Mouse (Mus musculus): ENCODE measurements around the gene Socs7. TPM values are rescaled to one million over a fixed set of nuclear protein-coding genes. Genes with fewer than 3 reads are reported as not detected.

Socs7 gene
- total RNA-seq, 2 experiments from 2014 or later, result 87.3 to 94.1 TPM

DNA sequence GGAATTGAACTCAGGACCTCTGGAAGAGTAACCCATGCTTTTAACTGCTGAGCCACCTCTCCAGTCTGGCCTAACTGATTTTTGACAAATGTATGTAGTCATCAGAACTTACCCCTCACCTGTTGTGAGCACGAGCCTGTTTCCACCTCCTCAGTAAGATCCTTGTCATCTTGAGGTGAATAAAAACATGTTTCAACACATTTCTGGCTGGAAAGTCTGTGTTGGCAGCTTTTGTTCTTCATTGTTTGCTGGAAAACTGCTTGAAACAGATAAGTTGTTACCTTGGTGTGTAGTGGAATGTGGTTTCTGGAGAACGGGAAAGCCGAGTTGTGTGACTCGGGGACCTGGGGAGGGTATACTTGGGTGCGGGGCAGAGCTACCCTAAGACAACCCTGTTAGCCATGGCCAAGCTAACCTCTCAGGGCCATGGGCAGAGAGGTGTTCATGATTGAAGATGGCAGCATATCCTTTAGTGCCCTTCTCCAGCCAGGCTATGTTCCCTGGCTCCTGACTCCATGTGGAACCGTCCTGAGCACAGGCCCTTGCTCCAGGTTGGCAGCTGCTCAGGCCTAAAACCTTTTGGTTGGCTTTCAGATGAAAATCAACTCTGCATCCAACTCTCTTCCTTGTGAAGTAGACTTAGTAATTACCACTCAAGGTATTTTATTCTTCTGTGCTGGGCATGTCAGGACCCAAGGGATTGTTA is 10.0 kb downstream of the Socs7 start:
- intact Hi-C loops (cut with DNase I), result no loop called here
- DNase-seq (ENCODE audit: low spot score in 2 of 2), result no peak

DNA sequence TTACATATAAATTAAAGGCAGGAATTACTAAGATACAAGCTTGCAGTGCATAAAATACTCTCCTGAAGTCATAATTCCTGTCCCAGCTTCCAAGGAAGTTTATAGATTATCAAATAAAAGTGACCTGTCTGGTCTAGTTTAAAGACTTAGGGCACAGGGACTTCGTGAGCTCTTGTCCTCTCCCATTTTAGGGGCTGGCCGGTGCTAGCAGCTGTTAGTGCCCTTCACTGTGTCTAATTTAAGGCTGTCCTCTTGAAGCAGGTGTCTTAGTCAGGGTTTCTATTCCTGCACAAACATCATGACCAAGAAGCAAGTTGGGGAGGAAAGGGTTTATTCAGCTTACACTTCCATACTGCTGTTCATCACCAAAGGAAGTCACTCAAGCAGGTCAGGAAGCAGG is 11.1 kb downstream of the Socs7 start:
- intact Hi-C loops (cut with DNase I), result no loop called here
- no peak for DNase-seq (ENCODE audit: low spot score in 2 of 2)

DNA sequence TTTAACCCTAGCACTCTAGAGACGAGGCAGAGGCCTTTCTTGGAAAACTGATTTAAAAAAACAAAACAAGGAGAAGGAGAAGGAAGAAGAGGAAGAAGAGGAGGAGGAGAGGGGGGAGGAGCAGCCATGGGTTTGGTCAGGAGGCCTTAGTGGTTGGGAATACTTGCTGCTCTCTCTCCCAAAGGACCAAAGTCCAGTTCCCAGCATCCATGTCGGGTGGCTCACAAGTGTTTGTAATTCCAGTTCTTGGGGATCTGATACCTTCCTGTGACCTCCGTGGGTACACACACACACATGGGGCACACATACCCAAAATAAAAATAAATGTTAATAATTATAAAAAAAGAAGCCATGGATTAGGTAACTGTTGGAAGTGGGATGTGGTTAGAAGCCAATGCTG is 17.7 kb downstream of the Socs7 start:
- no peak for DNase-seq (ENCODE audit: low spot score in 2 of 2)
- intact Hi-C loops (cut with DNase I), result no loop called here

DNA sequence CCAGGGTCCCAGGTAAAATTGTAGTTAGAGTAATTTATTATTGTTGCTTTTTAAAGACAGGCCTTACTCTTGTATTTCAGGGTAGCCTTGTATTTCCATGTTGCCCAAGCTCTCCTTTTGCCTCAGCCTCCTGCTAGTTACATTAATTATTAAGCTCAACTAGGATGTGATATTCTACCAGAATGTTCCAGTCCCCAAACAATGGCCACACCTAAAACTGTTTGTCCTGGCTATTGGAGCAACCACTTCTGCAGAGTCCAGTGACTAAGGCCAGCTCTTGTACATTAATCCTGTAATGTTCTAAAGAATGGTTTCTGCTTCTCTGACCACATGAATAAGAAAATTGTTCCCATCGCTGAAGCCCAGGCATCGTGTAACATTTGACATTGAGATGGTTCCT is 20.7 kb downstream of the Socs7 start:
- intact Hi-C loops (cut with DNase I), result no loop called here
- no peak for DNase-seq (ENCODE audit: low spot score in 2 of 2)

DNA sequence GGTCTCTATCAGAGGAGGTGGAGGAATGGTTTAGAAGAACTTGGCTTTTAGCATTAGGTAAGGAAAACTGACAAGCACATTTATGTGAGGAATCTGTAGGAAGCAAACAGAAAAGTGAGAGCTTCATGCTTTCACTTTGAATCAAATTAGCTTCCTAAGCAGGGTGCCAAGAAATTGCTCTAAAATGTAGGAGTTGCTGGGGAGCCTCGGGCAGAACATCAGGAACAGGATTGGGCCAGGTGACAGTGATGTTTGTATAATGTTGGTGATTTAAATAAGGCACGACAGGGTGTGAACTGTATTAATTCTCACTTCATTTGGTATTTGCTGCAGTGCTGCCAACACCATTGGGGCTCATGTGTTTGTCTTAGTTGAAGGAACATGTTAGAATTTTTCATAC is 21.4 kb downstream of the Socs7 start:
- intact Hi-C loops (cut with DNase I), result no loop called here
- DNase-seq (ENCODE audit: low spot score in 2 of 2), result peak in 1 of 2 experiments; percentile 77

DNA sequence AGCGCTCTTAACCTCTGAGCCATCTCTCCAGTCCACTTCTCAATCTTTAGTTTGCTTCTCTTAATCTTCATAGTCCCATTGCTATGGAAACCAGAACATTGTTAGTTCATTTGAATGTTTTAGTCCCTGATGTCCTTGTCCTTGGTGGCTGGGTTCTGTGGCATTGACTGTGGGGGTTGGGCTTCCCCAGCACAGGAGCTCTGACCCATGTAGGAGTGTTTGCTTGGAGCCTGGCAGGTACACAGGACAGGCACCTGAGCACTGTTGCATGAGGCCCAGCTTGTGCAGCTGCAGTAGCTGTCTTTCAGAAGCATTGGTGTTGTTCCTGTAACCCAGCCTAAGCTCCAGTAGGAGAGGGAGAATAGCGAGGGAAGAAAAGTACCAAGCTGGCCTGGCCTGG is 25.5 kb downstream of the Socs7 start:
- no peak for DNase-seq (ENCODE audit: low spot score in 2 of 2)

DNA sequence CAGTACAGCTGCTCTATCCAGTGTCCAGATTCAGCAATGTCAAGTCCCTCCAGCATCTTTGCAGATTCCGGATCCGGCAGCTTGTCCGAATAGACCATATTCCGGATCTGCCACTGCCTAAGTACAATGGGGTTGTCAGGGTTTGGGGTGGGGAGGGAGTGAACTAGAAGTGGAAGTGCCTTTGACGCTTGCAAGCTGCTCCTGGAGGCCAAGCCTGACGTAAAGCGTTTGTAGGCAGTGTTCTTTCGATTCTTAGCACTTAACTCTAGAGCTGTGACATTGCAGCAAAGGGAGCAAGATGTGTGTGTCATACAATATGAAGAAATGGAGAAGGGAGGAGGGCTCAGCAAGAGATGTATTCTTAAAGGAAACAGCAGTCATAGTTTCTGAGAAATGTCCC is 26.8 kb downstream of the Socs7 start:
- intact Hi-C loops (cut with DNase I), result no loop called here
- peak in 1 of 2 experiments; percentile 44 for DNase-seq (ENCODE audit: low spot score in 2 of 2)

More for the DNA sequence above, 25.5 kb downstream of the Socs7 start:
- intact Hi-C loops (cut with DNase I), result no loop called here

DNA sequence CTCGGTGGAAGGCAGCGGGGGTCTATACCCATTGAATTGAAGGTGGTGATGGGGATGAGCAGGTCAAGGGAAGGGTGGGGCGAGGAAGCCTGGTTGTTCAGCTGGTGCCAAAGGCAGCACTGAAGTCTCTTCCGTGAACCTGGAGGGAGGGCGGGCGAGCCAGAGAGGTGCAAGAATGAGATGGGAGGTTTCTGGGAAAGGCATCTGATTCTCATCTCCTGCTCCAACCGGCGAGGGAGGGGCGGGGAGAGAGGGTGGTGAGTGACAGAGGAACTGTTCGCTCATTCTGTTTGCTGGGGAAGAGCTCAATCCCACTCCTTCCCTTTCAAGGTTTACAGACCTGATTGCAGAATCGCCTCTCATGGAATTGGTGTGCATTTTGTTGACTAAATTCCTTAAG is 31.3 kb downstream of the Socs7 start:
- DNase-seq (ENCODE audit: low spot score in 2 of 2), result peak in 1 of 2 experiments; percentile 72
- intact Hi-C loops (cut with DNase I), result no loop called here

DNA sequence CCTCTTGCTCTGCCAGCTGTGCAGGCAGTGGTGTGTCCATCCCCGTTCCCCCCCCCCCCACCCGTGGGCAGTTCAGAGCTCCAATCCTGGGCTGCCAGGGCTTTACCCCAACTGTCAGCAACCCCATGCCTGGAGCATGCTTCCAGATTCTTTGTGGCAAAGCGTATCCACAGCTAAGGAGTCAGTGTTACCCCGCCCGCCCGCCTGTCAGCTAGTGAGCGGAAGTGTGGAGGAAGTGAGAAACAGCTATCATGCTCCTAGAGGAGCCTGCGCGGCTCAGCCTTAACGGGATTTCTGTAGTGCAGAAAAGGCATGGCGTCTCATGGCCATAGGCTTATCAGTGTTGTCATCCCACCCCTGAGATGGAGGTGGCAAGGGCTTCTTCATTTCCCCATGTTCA is 31.8 kb downstream of the Socs7 start:
- intact Hi-C loops (cut with DNase I), result no loop called here
- DNase-seq (ENCODE audit: low spot score in 2 of 2), result peak; percentile 71 to 92

DNA sequence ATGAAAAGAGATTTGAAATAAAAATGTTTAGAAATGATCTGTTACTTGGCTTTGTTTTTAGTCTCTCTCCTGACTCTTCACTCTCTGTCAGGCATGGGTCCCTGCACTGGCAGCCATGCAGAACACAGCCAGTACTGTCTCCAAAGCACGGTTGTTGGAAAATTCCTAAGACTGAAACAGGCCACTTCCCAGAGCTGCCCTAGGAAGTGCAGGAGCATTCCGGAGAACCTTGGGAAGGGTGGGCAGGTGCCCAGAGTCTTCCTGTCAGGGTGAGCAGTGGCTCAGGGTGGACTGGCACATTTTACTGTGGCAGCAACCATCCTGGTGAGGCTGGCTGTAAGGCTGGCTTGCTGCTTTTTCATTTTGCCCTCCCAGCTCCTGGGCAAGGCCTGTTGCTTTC is 36.2 kb downstream of the Socs7 start:
- intact Hi-C loops (cut with DNase I), result no loop called here
- DNase-seq (ENCODE audit: low spot score in 2 of 2), result no peak

DNA sequence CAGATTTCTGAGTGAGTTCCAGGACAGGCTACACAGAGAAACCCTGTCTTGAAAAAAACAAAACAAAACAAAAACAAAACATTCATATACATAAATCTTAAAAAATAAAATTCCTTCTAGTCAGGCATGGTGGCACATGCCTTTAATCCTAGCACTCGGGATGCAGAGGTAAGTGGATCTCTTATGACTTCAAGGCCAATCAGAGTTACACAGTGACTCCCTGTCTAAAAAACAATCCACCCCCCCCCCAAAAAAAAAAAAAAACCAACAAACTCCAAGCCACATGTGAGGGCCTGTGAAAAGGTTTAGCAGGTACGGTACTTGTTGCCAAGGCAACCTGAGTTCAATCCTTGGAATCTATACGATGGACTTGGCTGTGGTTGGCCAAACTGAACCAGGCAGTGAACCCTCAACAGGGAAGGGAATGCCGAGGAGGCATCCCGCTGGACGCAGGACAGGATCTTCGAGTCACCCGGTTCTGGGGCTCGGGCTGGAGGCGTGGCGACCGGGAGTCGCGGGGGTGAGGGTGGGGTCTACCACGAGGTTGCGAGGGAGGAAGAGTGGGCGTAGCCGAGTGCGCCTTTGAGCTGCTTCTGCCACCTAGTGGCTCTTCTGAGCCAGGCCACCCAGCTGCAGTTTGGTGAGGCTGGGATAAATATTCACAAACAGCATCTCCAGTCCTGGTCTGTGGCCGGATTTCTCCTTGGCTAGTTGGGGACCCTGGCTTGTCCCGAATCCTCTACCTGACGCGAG is 37.8 kb downstream of the Socs7 start:
- intact Hi-C loops (cut with DNase I), result loop anchor here (1.0 to 2.0 kb wide), 2 partner anchors 37 to 43 kb away; partner anchors contain the start of gene Socs7
- DNase-seq (ENCODE audit: low spot score in 2 of 2), result peak; percentile 84 to 86

DNA sequence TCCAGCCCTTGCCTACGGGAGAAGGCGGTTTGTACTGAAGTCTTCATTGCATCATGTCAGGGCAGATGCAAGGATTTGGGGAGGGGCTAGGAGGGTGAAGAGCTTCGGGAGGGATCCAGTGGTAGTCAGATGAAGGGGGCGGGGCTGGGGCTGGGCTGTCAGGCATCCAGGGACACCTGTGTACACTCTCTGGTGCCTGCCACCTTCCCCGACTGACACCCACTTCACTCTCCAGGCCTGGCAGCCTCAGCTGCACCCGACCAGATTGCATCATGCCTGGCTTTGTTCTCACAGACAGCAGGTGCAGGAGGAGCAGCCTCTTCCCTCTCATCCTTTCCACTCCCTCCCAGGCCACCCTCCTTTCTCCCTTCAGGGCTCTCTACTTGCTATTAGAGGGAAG is 38.7 kb downstream of the Socs7 start:
- DNase-seq (ENCODE audit: low spot score in 2 of 2), result peak; percentile 63 to 88
- intact Hi-C loops (cut with DNase I), result loop anchor here (2.0 kb wide), 1 partner anchor 38 kb away; the partner anchor contains the start of gene Socs7

DNA sequence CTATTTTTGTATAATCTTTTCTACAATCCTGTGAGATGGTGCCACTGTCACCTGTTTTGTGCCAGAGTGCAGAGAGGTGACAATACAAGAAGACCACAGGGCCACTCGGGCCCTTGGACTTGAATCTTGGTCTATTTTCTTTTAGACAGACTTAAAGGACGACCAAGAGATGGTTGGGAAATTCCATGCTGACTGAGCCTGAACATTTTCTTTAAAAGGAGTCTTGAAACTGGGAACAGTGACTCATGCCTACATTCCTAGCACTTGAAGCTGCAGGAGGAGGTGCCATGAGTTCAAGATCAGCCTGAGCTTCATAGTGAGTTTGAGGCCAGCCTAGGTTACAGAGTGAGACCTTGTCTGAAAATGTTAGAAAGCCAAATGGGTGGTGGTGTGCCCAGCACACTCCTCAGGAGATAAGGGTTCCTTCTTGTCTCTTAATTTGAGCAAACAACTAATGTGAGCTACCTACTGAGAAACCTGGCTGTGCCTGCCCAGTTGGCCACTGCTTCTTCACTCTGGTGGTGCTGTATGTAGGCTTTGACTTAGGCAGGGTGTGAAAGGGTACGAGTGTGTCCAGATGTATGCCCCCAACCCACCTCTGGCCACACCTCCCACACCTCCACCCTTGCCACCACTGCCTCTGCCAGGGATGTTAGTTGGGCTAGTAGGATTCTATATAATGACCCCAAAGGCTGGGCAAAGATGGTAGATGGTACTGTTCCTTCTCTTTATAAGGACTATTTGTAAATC is 39.5 kb downstream of the Socs7 start:
- intact Hi-C loops (cut with DNase I), result loop anchor here (2.0 kb wide), 1 partner anchor 39 kb away; the partner anchor contains the start of gene Socs7

DNA sequence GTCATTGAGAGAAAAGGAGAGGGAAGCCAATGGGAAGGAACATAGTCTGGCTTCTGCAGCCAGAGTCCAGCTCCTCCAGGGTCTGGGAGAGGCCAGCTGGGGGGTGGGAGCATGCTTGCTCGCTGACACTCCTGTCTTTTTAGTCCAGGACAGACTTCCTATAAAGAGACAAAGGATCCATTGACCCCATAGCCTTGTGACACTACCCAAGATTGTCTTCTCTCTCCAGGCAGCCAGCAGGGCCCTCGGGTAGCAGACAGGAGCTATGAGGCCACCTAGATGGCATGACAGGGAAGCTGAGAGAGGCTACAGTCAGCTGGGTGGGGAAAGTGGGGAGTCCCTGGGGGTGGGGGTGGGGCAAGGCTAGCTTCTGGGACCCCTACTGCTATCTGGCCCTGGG is 40.4 kb downstream of the Socs7 start:
- no peak for DNase-seq (ENCODE audit: low spot score in 2 of 2)
- intact Hi-C loops (cut with DNase I), result no loop called here

More for the DNA sequence above, 39.5 kb downstream of the Socs7 start:
- DNase-seq (ENCODE audit: low spot score in 2 of 2), result peak in 1 of 2 experiments; percentile 68

DNA sequence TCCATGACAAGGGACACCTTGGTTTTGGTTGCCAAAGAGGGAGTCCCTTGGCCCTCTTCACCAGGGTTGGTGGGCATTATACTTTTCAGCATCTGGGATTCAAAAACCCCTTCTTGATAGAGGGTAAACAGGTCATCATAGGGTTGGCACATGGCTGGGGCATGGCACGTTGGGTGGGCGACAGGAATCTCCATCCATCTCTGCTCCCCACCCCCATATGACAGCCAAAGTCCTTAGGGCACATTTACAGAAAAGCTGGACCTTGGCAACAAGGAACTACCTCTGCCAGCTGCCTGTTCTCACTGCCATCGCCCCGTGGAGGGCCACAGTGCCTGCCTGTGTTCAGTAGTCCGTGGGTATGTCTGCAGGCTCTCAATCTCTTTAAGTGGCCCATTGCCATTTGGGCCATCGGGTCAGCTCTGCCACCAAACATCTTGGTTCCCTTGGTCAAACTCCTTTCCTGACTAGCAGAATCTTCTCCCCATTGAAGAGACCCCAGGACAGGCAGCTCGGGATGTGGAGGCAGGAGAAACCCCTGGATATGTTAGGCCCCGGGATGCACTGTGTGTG is 41.3 kb downstream of the Socs7 start:
- intact Hi-C loops (cut with DNase I), result no loop called here
- no peak for DNase-seq (ENCODE audit: low spot score in 2 of 2)

DNA sequence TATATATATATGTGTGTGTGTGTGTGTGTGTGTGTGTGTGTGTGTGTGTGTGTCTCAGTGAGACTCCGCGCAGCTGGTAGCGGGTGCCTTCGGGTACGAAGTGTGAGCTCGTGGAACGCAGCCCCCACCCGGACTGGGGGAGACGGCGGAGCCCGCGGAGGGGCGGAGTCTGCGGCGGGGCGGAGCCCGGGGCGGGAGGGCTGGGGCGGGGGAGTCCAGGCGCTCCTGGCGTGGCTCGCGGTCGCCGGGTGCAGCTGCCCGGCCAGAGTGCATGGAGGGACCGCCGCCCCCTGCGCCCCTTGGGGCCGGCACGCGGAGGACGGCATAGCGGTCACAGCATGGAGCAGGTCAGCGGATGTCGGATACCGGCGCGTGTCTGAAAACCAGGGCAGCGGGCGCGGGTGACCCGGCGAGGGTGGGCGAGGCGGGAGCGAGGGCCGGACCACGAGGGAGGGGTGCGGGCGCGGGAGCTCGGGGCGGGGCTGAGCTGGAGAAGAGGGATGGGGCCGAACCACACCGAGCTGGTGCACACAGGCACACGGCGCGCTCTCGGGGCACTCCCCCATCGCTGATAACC is 41.9 kb downstream of the Socs7 start:
- DNase-seq (ENCODE audit: low spot score in 2 of 2), result peak; percentile 64 to 67
- intact Hi-C loops (cut with DNase I), result no loop called here

DNA sequence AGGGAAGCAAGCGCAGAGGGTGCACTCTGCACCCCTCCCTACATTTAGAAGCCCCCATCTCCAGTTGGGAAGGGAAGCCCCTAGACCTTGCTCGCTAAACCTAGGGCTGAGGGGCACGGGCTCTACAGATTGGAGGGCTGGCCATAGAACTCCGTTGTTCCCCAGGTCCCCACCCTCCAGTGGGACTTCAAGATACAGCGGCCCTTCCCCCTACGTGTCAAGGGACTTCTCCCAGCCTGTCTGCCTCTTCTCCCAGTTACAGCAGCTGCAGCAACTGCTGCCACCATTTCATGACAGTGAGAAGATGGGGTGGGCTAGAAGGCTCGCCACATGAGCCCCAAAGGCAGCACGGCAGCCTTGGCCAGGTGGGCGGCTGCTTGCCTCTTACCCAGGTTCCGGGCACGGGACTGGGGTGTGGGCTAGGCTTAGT is 42.4 kb downstream of the Socs7 start:
- no peak for DNase-seq (ENCODE audit: low spot score in 2 of 2)
- intact Hi-C loops (cut with DNase I), result loop anchor here (5.0 kb wide), 1 partner anchor 223 kb away; the partner anchor contains the start of gene Epop

DNA sequence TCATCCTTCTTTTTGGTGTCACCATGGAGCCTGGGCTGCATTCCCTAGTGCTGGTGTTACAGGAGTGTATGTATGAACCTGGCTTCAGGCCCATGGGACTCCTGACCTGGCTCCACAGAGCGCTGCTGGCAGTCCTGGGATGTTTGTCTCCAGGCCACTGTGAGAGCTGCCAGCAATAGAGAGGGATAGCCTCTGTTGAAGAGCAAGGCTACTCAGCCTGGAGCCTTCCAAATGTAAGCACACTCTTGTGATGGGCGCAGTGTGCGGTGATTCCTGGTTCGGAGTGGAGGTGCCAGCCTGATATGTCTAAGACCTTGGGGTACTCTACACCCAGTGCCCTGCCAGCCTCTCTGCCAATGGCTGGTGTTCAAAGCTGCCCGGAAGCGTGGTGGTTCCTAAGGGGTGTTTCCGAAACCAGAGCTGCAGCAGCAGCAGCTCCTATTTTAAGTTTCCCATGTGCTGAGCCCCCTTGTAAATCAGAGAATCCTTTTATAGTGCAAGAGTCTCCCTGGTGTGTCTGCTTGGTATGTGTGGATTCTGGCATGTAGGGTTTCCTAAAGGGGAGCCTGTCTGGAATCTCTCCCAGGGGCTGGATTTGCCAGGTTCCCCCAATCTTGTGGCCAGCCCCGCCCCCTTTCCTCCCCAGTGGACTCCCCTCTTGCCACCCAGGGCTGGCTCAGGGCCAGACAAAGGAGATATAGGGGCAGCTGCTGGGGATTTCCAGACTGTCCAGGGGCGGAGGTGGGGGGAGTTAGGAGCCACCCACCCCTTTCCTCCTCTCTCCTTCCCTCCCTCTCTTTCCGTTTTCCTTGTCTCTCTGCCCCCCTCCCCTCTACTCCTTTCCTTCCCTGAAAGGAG is 44.0 kb downstream of the Socs7 start:
- intact Hi-C loops (cut with DNase I), result loop anchor here (5.0 kb wide), 1 partner anchor 221 kb away; the partner anchor contains the start of gene Epop
- no peak for DNase-seq (ENCODE audit: low spot score in 2 of 2)
